Mouse (Mus musculus) T-helper 2 cell (primary cell): ENCODE measurements around the gene Brsk2.
"Not testable (repeated sequence)": the region's sequence is repeated elsewhere in the genome, so short reads cannot be mapped to it uniquely, and the experiment has no call there.

ENCODE experiments used
- in situ Hi-C: fragments of 300-600 bp; cut with MboI, MseI; formaldehyde crosslinking; loops from one replicate; pipeline ENCODE4 v1.15.1; 2025; ENCODE audit warnings: high pct_unique_total_duplicates

The Brsk2 gene

GRCm38 (mm10) chr7:141948906-141949798 is at the start of gene Brsk2:
Brsk2 (plus strand) TSS chr7:141949751.
- in situ Hi-C loops: no loop called here

GRCm38 (mm10) chr7:141901825-141902224 is 47.7 kb upstream of the Brsk2 start:
- in situ Hi-C loops: loop anchor here (5.0 kb wide), 1 partner anchor 955 kb away; no protein-coding TSS in a partner anchor

DNA sequence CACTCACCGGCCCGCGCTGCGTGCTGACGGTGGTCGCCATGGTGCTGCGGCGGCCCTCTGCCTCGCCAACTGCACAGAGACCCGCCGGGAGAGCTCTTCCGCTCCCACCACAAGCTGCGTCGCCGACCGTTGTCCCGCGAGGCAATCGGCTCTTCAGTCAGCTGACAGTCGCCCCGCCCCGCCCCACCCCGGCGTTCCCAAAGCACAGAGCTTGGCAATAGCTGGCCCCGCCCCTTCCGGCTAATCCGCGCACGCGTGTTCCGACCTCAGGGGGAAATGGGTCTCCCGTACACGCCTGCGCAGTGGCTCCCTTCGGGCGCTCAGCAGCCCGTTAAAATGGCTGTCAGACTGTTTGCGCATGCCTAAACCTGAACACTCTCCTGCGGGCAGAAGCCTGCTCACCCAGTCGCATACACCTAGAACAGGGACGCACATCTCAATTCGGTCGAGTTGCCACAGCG is 47.3 kb upstream of the Brsk2 start:
- in situ Hi-C loops: loop anchor here (5.0 kb wide), 1 partner anchor 955 kb away; no protein-coding TSS in a partner anchor

DNA sequence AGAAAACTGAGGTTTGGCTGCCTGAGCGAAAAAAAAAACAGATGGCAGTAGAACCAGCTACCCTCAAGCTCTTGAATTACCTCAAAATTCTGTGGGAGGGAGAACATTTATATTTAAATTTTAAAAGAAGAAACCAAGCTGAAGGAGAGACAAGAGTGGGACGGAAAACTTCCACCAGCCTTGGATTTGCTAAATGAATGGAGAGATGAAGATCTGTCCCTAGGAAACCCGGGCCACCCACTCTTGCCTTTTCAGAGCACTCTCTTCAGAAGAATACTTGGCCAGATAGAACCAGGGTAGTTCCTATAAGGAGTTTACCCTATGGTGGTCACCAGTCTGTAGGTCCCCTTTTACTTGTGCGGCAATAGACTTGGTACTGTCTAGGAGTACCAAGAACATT is 46.8 kb upstream of the Brsk2 start:
- in situ Hi-C loops: loop anchor here (5.0 kb wide), 1 partner anchor 955 kb away; no protein-coding TSS in a partner anchor

- in situ Hi-C loops: no loop called here
Measured at GRCm38 (mm10) chr7:141908591-141908990, 41.0 kb upstream of the Brsk2 start.

- in situ Hi-C loops: no loop called here
Measured at GRCm38 (mm10) chr7:141911305-141911704, 38.2 kb upstream of the Brsk2 start.

- in situ Hi-C loops: no loop called here
Measured at GRCm38 (mm10) chr7:141918407-141918806, 31.1 kb upstream of the Brsk2 start, which contains the start of gene Tollip. Tollip (minus strand) TSS chr7:141918507.

DNA sequence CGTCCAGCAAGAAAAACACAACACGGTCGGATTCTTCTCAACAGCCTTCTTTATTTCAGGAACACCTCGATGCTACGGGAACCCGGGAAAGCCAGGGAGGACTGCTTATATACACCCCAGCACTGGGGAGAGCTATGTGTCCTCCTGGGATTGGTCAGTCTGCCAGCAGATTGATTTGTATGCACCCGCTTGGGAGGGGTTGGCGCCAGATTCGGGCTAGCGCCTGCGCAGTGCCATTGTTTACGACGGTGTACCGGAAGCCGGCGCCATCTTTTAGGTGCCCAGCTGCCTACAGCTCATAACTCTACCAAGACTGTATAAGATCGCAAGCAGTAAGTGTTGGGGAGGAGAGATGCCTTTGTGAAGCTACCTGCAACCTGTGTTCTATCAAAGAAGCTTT is 25.4 kb upstream of the Brsk2 start:
- in situ Hi-C loops: not testable (repeated sequence)

- in situ Hi-C loops: loop anchor here (5.0 kb wide), 1 partner anchor 168 kb away; no protein-coding TSS in a partner anchor
Measured at GRCm38 (mm10) chr7:141924917-141925316, 24.6 kb upstream of the Brsk2 start.

GRCm38 (mm10) chr7:141928642-141929041 is 20.9 kb upstream of the Brsk2 start:
- in situ Hi-C loops: loop anchor here (5.0 kb wide), 1 partner anchor 171 kb away; no protein-coding TSS in a partner anchor

DNA sequence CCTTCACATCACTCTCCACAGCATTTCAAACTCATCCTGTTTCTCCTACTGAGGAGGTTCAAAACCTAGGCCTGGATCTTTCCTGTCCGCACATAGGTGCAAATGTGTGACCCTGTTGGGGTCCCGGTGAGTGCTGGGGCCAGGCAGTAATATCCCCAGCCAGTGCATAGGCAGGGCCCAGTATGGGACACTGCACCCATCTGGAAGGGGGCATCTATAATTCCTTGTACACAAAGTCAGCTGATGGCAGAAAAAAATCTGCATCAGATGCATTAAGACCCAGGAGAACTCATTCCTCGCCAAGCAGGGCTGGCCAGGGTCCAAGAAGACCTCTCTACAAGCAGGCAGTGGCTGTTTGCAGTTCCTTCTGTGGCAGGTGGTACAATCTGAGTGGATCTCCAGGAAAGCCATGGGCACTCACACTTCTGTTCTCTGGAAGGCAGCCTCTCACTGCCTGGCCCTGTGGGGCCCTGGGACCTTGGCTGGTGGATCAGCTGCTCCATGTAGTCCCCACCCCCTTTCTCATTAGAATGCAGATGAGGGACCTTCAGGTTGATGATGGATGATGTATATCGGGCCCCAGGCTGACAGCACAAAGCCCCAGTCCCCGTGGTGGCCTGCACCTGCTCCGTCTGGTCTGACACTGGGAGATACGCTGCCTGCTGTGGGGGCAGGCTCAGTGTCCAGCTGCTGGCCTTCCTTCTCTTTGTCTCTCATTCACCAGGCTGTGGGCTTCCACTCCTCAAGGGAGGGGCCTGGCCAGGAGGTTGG is 15.2 kb upstream of the Brsk2 start:
- in situ Hi-C loops: no loop called here

- in situ Hi-C loops: no loop called here
Measured at GRCm38 (mm10) chr7:141934951-141935350, 14.6 kb upstream of the Brsk2 start.

DNA sequence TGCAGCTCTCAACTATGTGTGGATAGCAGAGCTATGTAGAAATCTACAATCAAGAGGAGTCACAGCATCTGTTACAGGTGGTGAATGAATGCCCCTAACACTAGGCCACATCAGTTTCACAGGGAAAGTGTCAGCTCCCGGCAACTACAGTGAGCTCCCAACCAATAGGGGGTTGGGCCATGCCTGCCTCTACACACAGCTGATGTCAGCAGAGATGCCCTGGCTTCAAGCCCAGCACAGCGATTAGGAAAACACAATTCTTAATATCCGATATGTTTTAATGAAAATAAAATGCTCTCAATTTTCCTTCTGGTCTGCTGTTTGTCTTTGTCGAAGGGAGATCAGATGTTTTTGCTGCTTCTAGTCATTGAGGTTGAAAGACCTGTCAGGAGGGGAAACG is 6.1 kb upstream of the Brsk2 start:
- in situ Hi-C loops: no loop called here

DNA sequence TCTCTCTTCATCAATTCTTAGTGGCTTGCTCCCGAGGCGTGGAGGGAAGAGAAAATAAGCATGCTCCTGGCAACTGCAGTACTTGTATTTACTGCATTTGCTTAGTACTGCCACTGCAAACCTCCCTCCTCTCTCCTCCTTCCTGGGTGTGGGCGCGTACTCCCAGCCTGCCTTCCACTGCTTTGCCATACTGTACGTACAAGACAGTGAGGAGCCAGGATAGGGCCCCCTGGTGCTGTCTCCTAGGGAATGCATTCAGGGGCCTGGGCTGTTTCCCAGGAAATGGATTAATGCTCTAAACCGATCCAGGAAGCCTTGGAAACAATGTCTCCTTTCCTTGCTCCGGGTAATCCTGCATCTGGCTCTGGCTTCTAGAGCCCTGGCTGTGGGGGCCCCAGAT is 3.6 kb upstream of the Brsk2 start:
- in situ Hi-C loops: no loop called here

DNA sequence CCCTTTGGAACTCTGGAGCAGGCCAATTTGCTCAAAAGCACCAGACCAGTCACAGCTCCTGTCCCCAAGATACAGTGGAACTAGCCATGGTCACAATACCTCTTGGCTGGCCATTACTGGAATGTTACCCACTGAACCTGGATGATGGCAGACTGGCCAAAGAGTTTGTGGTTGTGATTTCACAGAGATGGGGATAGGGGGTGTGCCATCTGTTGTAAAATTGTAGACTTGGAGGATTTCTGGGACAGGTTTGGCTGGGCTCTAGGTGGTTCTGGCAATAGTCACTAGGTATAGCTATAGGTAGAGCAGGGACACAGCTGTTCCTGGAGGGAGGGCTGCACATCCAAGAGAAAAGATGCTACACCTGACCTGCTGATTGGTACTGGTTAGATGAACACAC is 2.0 kb upstream of the Brsk2 start:
- in situ Hi-C loops: no loop called here

- in situ Hi-C loops: no loop called here
Measured at GRCm38 (mm10) chr7:141948045-141948444, 1.5 kb upstream of the Brsk2 start.

GRCm38 (mm10) chr7:141949799-141950103 is 200 bp downstream of the Brsk2 start:
- in situ Hi-C loops: no loop called here

DNA sequence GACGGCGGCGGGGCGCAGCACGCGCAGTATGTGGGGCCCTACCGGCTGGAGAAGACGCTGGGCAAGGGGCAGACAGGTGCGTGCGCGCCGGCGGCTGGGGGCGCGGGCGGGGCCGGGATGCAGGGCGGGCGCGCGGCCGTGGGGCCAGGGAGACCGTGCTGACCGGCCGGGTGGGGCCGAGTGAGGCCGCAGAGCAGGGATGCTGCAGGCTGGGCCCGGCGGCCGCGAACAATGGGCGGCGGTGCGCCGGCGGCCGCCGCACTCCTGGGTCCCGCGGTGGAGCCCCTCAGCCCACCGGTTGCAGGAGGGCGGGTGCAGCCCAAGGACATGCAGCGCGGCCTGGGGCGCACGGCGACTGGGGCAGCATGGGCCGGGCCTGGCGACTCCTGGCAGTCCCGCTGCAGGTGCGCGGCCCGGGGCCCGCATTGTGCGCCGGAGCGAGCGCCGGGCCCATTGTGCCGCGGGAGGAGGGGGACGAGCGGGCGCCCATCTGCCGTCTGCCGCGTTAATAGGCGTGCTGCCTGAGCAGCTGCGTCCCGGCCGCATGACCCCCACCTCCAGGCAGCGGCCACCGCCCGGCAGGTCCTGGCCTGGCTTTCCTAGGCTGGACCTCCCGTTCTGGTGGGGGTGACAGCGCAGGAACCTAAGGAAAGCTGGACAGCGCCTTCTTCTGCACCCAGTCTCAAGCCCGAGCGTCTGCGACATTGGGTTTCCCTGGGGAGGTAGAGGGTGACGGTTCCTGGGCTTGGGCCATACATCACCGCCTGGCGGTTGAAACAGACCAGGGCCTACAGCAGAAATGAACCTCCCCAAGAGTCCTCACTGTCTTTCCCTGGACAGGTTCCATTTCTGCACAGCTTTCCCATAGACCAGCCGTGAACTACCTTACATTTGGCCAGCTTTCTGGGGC is 808 bp downstream of the Brsk2 start:
- in situ Hi-C loops: no loop called here

GRCm38 (mm10) chr7:141951821-141952220 is 2.3 kb downstream of the Brsk2 start:
- in situ Hi-C loops: no loop called here

- in situ Hi-C loops: no loop called here
Measured at GRCm38 (mm10) chr7:141952920-141953319, 3.4 kb downstream of the Brsk2 start.

DNA sequence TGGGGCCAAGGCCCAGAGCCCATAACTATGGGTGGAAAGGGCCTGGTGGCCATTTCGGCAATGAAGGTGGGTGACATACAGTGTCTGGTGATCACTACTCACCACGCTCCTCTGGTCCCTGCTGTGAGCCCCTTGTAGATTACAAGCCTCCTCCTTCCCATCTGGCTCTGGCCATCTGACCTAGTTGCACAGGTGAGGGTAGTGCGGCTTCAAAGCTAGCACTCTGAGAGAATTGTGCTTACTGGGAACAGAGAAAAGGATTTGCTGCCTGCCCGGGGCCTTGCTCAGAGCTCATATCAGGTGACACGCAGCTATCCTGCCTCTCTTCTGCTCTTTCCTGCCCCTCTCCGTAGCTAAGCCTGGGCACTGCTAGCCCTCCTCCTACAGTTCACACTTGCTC is 4.1 kb downstream of the Brsk2 start:
- in situ Hi-C loops: no loop called here
